Mouse (Mus musculus): ENCODE measurements around the gene Zkscan2. TPM values are rescaled to one million over a fixed set of nuclear protein-coding genes. Genes with fewer than 3 reads are reported as not detected.

Zkscan2 gene
- polyA plus RNA-seq, 1 experiment from 2014 or later = 5.3 TPM

DNA sequence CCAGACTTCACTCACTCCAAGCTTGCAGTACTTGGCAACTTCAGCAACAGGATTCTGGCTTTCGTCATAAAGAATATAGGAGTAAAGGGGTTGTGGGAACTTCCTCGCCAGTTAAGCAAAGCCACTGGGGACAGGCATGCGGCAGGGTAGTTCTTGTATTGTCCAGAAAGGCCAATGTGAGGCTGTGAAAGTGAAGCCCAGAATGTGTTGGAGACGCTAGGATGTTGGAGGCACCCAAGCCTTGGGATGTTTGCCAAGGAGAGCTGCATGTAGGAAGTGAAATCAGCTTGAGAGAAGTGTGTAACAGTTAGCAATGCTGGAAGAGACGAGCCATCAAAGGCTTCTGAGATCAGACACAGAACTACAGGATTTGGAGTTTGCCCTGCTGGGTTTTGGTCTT, 12.5 kb downstream of the Zkscan2 start:
- no peak overlapping the region for H3K4me2 ChIP-seq (ENCODE audit: low read depth, low read length)
- no peak overlapping the region for H3K4me3 ChIP-seq (ENCODE audit: low read depth, low read length)
- H3K36me3 ChIP-seq (replicated peaks; ENCODE audit: control insufficient read depth, insufficient read depth, low read depth, low read length) = no peaks in the 10 kb centered on the region
- H3K27me3 ChIP-seq (ENCODE audit: control insufficient read depth, insufficient read depth, low read length) = no peaks in the 10 kb centered on the region
- H3K27ac ChIP-seq (replicated peaks; ENCODE audit: low read depth, low read length) = no peak overlapping the region
- no peak for ATAC-seq (replicated peaks; ENCODE audit: insufficient number of reproducible peaks, low FRiP score, low TSS enrichment, low read depth)
- H3K9me3 ChIP-seq (replicated peaks; ENCODE audit: control insufficient read depth, low read length) = no peaks in the 10 kb centered on the region
- 81% methylated on average over 5 of the region's 5 CpGs for WGBS
- no peak overlapping the region for H3K9ac ChIP-seq (replicated peaks; ENCODE audit: low read length)
- no peaks in the 10 kb centered on the region for H3K4me1 ChIP-seq (ENCODE audit: control insufficient read depth, insufficient read depth, low read length)
- DNase-seq (ENCODE audit: low spot score) = no peak

DNA sequence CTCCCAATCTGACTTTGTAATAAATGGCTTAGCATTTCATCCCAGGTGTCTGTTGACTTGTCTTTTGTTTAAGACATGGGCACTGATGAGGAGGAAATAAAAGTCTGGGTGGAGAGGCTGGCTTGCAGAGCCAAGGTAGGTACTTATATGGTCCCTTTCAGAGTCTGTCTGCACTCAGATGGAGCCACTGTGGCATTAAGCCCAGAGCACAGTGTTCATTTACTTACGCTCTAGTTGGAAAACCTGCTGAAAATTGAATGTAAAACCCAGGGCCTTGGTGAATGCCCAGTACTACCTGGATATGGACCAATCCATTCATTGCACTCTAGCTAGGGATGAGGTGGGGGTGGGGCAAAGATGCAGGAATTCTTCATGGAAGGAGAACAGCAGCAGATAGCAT, 32.3 kb downstream of the Zkscan2 start:
- H3K27me3 ChIP-seq (ENCODE audit: control insufficient read depth, insufficient read depth, low read length) = no peaks in the 10 kb centered on the region
- no peak for ATAC-seq (replicated peaks; ENCODE audit: insufficient number of reproducible peaks, low FRiP score, low TSS enrichment, low read depth)
- no peak overlapping the region for H3K9ac ChIP-seq (replicated peaks; ENCODE audit: low read length)
- no peaks in the 10 kb centered on the region for H3K9me3 ChIP-seq (replicated peaks; ENCODE audit: control insufficient read depth, low read length)
- H3K4me3 ChIP-seq (ENCODE audit: low read depth, low read length) = no peak overlapping the region
- 89% methylated on average over 1 of the region's 1 CpGs for WGBS
- H3K4me1 ChIP-seq (ENCODE audit: control insufficient read depth, insufficient read depth, low read length) = no peaks in the 10 kb centered on the region
- H3K4me2 ChIP-seq (ENCODE audit: low read depth, low read length) = no peak overlapping the region
- H3K27ac ChIP-seq (replicated peaks; ENCODE audit: low read depth, low read length) = no peak overlapping the region
- DNase-seq (ENCODE audit: low spot score) = no peak
- H3K36me3 ChIP-seq (replicated peaks; ENCODE audit: control insufficient read depth, insufficient read depth, low read depth, low read length) = no peaks in the 10 kb centered on the region

DNA sequence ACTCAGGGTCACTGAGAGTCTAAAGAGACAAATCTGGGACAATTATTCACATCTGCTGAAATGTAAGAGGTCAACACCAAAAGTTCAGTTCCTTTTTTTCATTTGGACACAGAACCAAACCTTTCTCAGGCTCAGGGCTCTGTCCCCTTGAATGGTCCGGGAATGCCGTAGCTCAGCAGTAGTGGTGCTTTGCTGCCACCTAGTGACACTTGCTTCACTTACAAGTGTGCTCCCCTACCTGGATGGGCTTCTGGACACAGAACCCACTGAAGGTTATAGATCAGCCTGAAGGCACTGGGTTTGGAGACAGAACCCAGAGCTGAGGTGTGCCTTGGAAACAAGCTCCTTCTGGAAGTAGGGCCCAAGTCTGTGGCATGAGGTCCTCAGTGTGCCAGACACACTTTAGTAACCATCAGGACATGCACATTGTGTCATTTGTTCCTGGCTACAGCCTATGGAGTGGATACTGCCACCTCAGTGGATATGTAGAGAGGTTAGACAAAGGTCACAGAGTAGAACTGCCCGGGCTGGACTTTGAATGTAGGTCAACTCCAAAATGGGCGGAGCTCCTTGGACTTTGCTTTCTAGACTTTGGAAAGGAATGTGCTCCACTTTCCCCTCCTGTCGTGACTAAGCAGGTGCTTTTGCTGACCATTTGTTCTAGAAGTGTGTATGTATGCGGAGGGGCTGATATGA, 34.4 kb downstream of the Zkscan2 start:
- H3K4me1 ChIP-seq (ENCODE audit: control insufficient read depth, insufficient read depth, low read length) = no peaks in the 10 kb centered on the region
- no peaks in the 10 kb centered on the region for H3K9me3 ChIP-seq (replicated peaks; ENCODE audit: control insufficient read depth, low read length)
- no peak overlapping the region for H3K4me3 ChIP-seq (ENCODE audit: low read depth, low read length)
- no peak overlapping the region for H3K27ac ChIP-seq (replicated peaks; ENCODE audit: low read depth, low read length)
- H3K9ac ChIP-seq (replicated peaks; ENCODE audit: low read length) = no peak overlapping the region
- DNase-seq (ENCODE audit: low spot score) = peak; percentile 86
- WGBS = 38% methylated on average over 6 of the region's 6 CpGs
- H3K4me2 ChIP-seq (ENCODE audit: low read depth, low read length) = no peak overlapping the region
- peak; percentile 83 for ATAC-seq (replicated peaks; ENCODE audit: insufficient number of reproducible peaks, low FRiP score, low TSS enrichment, low read depth)
- H3K27me3 ChIP-seq (ENCODE audit: control insufficient read depth, insufficient read depth, low read length) = no peaks in the 10 kb centered on the region
- no peaks in the 10 kb centered on the region for H3K36me3 ChIP-seq (replicated peaks; ENCODE audit: control insufficient read depth, insufficient read depth, low read depth, low read length)

DNA sequence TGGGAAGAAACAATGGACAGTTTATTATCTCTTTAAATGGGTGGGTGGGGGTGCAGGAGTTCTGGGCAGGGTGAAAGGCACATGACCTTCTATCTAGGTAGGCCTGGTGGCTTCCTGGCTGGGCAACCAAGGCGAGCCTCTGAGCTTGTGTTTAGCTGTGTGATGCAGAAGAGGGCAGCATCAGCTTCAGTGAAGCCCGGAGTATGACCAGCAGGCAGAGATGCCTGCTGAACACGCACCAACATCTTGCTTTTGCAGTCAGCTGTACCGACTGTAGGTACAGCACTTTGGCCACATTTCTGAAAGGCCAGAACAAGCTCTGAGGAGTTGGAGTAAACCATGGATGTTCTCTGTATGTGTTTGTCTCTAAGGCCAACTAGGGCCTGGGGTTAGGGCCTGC, 36.7 kb downstream of the Zkscan2 start:
- H3K9ac ChIP-seq (replicated peaks; ENCODE audit: low read length) = no peak overlapping the region
- no peak overlapping the region for H3K27ac ChIP-seq (replicated peaks; ENCODE audit: low read depth, low read length)
- no peaks in the 10 kb centered on the region for H3K36me3 ChIP-seq (replicated peaks; ENCODE audit: control insufficient read depth, insufficient read depth, low read depth, low read length)
- no peak overlapping the region for H3K4me3 ChIP-seq (ENCODE audit: low read depth, low read length)
- 89% methylated on average over 4 of the region's 4 CpGs for WGBS
- no peaks in the 10 kb centered on the region for H3K4me1 ChIP-seq (ENCODE audit: control insufficient read depth, insufficient read depth, low read length)
- no peak for ATAC-seq (replicated peaks; ENCODE audit: insufficient number of reproducible peaks, low FRiP score, low TSS enrichment, low read depth)
- no peaks in the 10 kb centered on the region for H3K27me3 ChIP-seq (ENCODE audit: control insufficient read depth, insufficient read depth, low read length)
- no peak overlapping the region for H3K4me2 ChIP-seq (ENCODE audit: low read depth, low read length)
- no peak for DNase-seq (ENCODE audit: low spot score)
- H3K9me3 ChIP-seq (replicated peaks; ENCODE audit: control insufficient read depth, low read length) = no peaks in the 10 kb centered on the region

DNA sequence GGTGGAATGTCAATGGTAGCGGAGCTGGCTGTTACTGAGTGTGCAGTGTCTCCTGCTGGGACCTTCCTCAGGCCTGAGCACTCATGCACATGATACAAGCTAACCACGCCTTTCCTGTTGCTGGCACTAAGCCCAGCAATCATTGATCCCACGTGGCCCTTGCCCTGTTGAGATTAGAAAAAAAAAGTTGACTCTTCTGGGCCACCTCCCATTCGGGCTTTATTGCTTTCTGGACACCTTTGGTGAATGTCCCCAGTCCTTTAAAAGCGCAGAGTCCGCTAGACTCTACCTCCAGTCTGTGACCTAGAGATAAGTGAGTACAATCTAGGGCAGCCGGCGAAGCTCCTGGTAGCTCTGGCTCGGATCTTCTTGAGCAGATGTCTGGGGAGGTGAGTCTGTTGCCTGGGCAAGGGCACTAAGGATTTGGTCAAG, 38.2 kb downstream of the Zkscan2 start, which contains the start of gene Aqp8:
TSS of gene Aqp8 (plus strand) at position 222 of the 432 bp plus-strand sequence.
- ATAC-seq (replicated peaks; ENCODE audit: insufficient number of reproducible peaks, low FRiP score, low TSS enrichment, low read depth) (no peak), DNase-seq (ENCODE audit: low spot score) (no peak)
- Histone ChIP-seq H3K9me3 (replicated peaks; ENCODE audit: control insufficient read depth, low read length) (no peaks in the 10 kb centered on the region), H3K4me1 (ENCODE audit: control insufficient read depth, insufficient read depth, low read length) (no peaks in the 10 kb centered on the region), H3K27me3 (ENCODE audit: control insufficient read depth, insufficient read depth, low read length) (no peaks in the 10 kb centered on the region), H3K4me2 (ENCODE audit: low read depth, low read length) (no peak within 1 kb of the TSS), H3K4me3 (ENCODE audit: low read depth, low read length) (no peak within 1 kb of the TSS), H3K27ac (replicated peaks; ENCODE audit: low read depth, low read length) (no peak within 1 kb of the TSS), H3K9ac (replicated peaks; ENCODE audit: low read length) (no peak within 1 kb of the TSS), H3K36me3 (replicated peaks; ENCODE audit: control insufficient read depth, insufficient read depth, low read depth, low read length) (no peaks in the 10 kb centered on the region)
- 86% methylated on average over 9 of the region's 9 CpGs for WGBS

DNA sequence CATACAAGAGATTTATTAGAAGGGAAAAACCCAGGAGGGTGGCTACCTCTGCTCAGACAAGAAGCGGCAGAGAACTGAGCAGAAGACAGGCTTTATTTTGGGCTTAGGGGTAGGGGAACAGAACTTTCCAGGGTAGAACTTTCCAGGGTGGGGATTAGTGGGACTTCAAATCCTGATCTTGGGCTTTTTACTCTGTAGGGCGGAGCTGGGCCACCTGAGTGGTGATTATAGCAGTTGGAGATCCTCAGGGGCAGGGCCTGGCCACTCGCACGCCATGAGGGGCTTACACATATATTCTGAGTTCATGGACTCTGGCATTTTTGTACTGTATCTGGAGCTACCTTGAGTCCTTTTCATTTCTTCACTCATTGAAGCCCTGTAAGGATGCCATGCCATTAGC, 38.9 kb downstream of the Zkscan2 start:
- H3K4me1 ChIP-seq (ENCODE audit: control insufficient read depth, insufficient read depth, low read length) = no peaks in the 10 kb centered on the region
- no peak overlapping the region for H3K4me3 ChIP-seq (ENCODE audit: low read depth, low read length)
- H3K9ac ChIP-seq (replicated peaks; ENCODE audit: low read length) = no peak overlapping the region
- no peaks in the 10 kb centered on the region for H3K27me3 ChIP-seq (ENCODE audit: control insufficient read depth, insufficient read depth, low read length)
- no peaks in the 10 kb centered on the region for H3K9me3 ChIP-seq (replicated peaks; ENCODE audit: control insufficient read depth, low read length)
- H3K27ac ChIP-seq (replicated peaks; ENCODE audit: low read depth, low read length) = no peak overlapping the region
- H3K4me2 ChIP-seq (ENCODE audit: low read depth, low read length) = no peak overlapping the region
- H3K36me3 ChIP-seq (replicated peaks; ENCODE audit: control insufficient read depth, insufficient read depth, low read depth, low read length) = no peaks in the 10 kb centered on the region
- DNase-seq (ENCODE audit: low spot score) = no peak
- no peak for ATAC-seq (replicated peaks; ENCODE audit: insufficient number of reproducible peaks, low FRiP score, low TSS enrichment, low read depth)
- 80% methylated on average over 4 of the region's 4 CpGs for WGBS

DNA sequence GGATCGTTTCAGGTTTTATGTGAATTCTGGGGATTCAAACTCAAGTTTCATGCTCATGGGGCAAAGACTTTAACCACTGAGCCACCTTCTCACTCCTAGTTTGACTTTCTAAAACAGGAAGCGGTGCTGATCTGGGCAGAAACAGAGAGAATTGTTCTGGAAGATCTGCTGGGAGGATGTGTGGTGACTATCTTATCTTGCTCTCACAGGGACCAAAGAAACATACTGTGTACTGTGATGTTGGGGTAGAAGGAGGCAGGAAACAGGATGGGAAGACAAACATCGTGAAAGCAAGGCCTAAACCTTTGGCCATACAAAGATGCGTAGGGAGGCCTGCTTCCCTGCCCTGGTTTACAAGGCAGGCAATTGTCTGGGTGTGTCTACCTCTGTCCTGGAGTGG, 41.0 kb downstream of the Zkscan2 start:
- DNase-seq (ENCODE audit: low spot score) (no peak), ATAC-seq (replicated peaks; ENCODE audit: insufficient number of reproducible peaks, low FRiP score, low TSS enrichment, low read depth) (no peak)
- no peaks in the 10 kb centered on the region for H3K4me1 ChIP-seq (ENCODE audit: control insufficient read depth, insufficient read depth, low read length)
- H3K9ac ChIP-seq (replicated peaks; ENCODE audit: low read length) = no peak overlapping the region
- no peak overlapping the region for H3K4me2 ChIP-seq (ENCODE audit: low read depth, low read length)
- no peaks in the 10 kb centered on the region for H3K27me3 ChIP-seq (ENCODE audit: control insufficient read depth, insufficient read depth, low read length)
- H3K4me3 ChIP-seq (ENCODE audit: low read depth, low read length) = no peak overlapping the region
- 83% methylated on average over 4 of the region's 4 CpGs for WGBS
- no peaks in the 10 kb centered on the region for H3K36me3 ChIP-seq (replicated peaks; ENCODE audit: control insufficient read depth, insufficient read depth, low read depth, low read length)
- no peaks in the 10 kb centered on the region for H3K9me3 ChIP-seq (replicated peaks; ENCODE audit: control insufficient read depth, low read length)
- H3K27ac ChIP-seq (replicated peaks; ENCODE audit: low read depth, low read length) = no peak overlapping the region

DNA sequence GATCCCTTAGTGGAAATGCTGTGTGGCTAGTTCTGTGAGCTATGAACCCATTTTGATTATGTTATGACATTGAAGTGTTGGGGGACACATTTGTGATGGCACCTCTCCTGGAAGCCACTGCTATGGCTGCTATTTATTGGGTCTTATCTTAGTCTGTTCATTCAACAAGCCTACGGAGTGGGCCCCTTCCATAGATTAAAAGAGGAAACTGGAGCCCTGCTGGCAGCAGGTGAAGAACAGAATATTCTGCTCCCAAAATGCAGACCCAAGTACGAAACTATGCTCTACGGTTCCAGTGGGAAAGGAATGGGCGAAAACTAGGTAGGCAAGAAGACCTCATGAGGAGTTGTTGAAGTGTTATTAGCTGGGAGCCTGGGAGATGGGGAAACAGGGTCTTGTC, 41.9 kb downstream of the Zkscan2 start:
- 90% methylated on average over 4 of the region's 4 CpGs for WGBS

More for the DNA sequence above, 41.9 kb downstream of the Zkscan2 start:
- ATAC-seq (replicated peaks; ENCODE audit: insufficient number of reproducible peaks, low FRiP score, low TSS enrichment, low read depth) (no peak), DNase-seq (ENCODE audit: low spot score) (no peak)
- H3K9me3 ChIP-seq (replicated peaks; ENCODE audit: control insufficient read depth, low read length) = no peaks in the 10 kb centered on the region
- no peak overlapping the region for H3K9ac ChIP-seq (replicated peaks; ENCODE audit: low read length)
- no peaks in the 10 kb centered on the region for H3K4me1 ChIP-seq (ENCODE audit: control insufficient read depth, insufficient read depth, low read length)
- H3K4me3 ChIP-seq (ENCODE audit: low read depth, low read length) = no peak overlapping the region
- H3K4me2 ChIP-seq (ENCODE audit: low read depth, low read length) = no peak overlapping the region
- H3K27me3 ChIP-seq (ENCODE audit: control insufficient read depth, insufficient read depth, low read length) = no peaks in the 10 kb centered on the region
- H3K27ac ChIP-seq (replicated peaks; ENCODE audit: low read depth, low read length) = no peak overlapping the region
- no peaks in the 10 kb centered on the region for H3K36me3 ChIP-seq (replicated peaks; ENCODE audit: control insufficient read depth, insufficient read depth, low read depth, low read length)

Measured in embryonic facial prominence, embryonic 11.5 days (tissue).